Mouse (Mus musculus): ENCODE measurements around the gene Tiam2. TPM values are rescaled to one million over a fixed set of nuclear protein-coding genes. Genes with fewer than 3 reads are reported as not detected.

Tiam2 gene
- total RNA-seq, 1 experiment from 2014 or later, result 3.5 TPM

GRCm38 (mm10) chr17:3442526-3443401 is 116.4 kb downstream of the Tiam2 start:
- no peak for ATAC-seq (replicated peaks; ENCODE audit: low read depth, poor library complexity, severe bottlenecking)

- ATAC-seq (replicated peaks; ENCODE audit: low read depth, poor library complexity, severe bottlenecking), result peak; percentile 73
Measured at GRCm38 (mm10) chr17:3446191-3446950, 120.0 kb downstream of the Tiam2 start.

- peak; percentile 48 for ATAC-seq (replicated peaks; ENCODE audit: low read depth, poor library complexity, severe bottlenecking)
Measured at GRCm38 (mm10) chr17:3448725-3449124, 122.4 kb downstream of the Tiam2 start.

- ATAC-seq (replicated peaks; ENCODE audit: low read depth, poor library complexity, severe bottlenecking), result peak; percentile 73
Measured at GRCm38 (mm10) chr17:3451077-3451476, 124.7 kb downstream of the Tiam2 start.

GRCm38 (mm10) chr17:3452571-3453311 is 126.4 kb downstream of the Tiam2 start:
- 0 out of 2 replicates have a peak, but pooled peaks have one; percentile 15 for ATAC-seq (replicated peaks; ENCODE audit: low read depth, poor library complexity, severe bottlenecking)

- peak; percentile 51 for ATAC-seq (replicated peaks; ENCODE audit: low read depth, poor library complexity, severe bottlenecking)
Measured at GRCm38 (mm10) chr17:3453946-3454345, 127.6 kb downstream of the Tiam2 start.

- ATAC-seq (replicated peaks; ENCODE audit: low read depth, poor library complexity, severe bottlenecking), result no peak
Measured at GRCm38 (mm10) chr17:3454850-3455249, 128.5 kb downstream of the Tiam2 start.

GRCm38 (mm10) chr17:3457914-3458681 is 131.7 kb downstream of the Tiam2 start:
- ATAC-seq (replicated peaks; ENCODE audit: low read depth, poor library complexity, severe bottlenecking), result no peak

GRCm38 (mm10) chr17:3465861-3466260 is 139.5 kb downstream of the Tiam2 start:
- ATAC-seq (replicated peaks; ENCODE audit: low read depth, poor library complexity, severe bottlenecking), result no peak

- ATAC-seq (replicated peaks; ENCODE audit: low read depth, poor library complexity, severe bottlenecking), result no peak
Measured at GRCm38 (mm10) chr17:3466681-3467080, 140.3 kb downstream of the Tiam2 start.

GRCm38 (mm10) chr17:3467636-3468324 is 141.4 kb downstream of the Tiam2 start:
- no peak for ATAC-seq (replicated peaks; ENCODE audit: low read depth, poor library complexity, severe bottlenecking)

GRCm38 (mm10) chr17:3472018-3472417 is 145.6 kb downstream of the Tiam2 start:
- ATAC-seq (replicated peaks; ENCODE audit: low read depth, poor library complexity, severe bottlenecking), result no peak

GRCm38 (mm10) chr17:3476546-3476945 is 150.2 kb downstream of the Tiam2 start:
- no peak for ATAC-seq (replicated peaks; ENCODE audit: low read depth, poor library complexity, severe bottlenecking)

- ATAC-seq (replicated peaks; ENCODE audit: low read depth, poor library complexity, severe bottlenecking), result no peak
Measured at GRCm38 (mm10) chr17:3481576-3482575, 155.5 kb downstream of the Tiam2 start.

GRCm38 (mm10) chr17:3483091-3483490 is 156.7 kb downstream of the Tiam2 start:
- ATAC-seq (replicated peaks; ENCODE audit: low read depth, poor library complexity, severe bottlenecking), result no peak; the same call in 1 of the 2 replicates

GRCm38 (mm10) chr17:3485851-3486250 is 159.5 kb downstream of the Tiam2 start:
- ATAC-seq (replicated peaks; ENCODE audit: low read depth, poor library complexity, severe bottlenecking), result no peak

- ATAC-seq (replicated peaks; ENCODE audit: low read depth, poor library complexity, severe bottlenecking), result no peak
Measured at GRCm38 (mm10) chr17:3487211-3487610, 160.8 kb downstream of the Tiam2 start.
